Mouse (Mus musculus) brain, embryonic 14.5 days (tissue): ENCODE data around the gene Nccrp1.

Experiments
- CTCF ChIP-seq: fragments of 200-500 bp; IDR thresholded peaks from 2 replicates; pipeline ENCODE4 v1.5.1; 2012; ENCODE audit warnings: inconsistent platforms, mild to moderate bottlenecking, moderate library complexity, borderline replicate concordance; ENCODE audit not compliant: insufficient read depth, insufficient read length; ENCODE audit errors: extremely low read depth
- POLR2A ChIP-seq: fragments of 200-500 bp; IDR thresholded peaks from 2 replicates; pipeline ENCODE4 v1.6.1; 2012; ENCODE audit warnings: mild to moderate bottlenecking, inconsistent platforms, borderline replicate concordance; ENCODE audit not compliant: poor library complexity, insufficient read depth, insufficient read length, severe bottlenecking; ENCODE audit errors: extremely low read depth

DNA sequence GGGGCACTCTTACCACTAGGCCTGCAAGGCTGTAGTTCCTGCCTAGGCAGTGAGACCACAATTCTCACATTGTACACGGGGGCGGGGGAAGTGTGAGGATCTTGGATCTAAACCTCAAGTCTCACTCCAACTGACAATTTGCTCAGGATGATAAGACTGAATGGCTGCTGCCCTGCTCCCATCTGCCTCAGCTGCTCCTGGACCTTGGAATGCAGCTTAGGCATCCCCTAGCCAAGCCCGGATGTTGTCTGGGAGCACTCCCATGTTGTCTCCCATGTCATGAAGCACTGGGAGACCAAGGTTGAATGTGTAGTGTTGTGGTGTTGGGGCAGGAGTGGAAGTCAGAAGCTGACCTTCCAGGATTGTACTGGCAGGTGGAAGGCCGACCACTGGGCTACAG lies 20.5 kb upstream of the Nccrp1 start:
- TF ChIP-seq POLR2A = no peak
- TF ChIP-seq CTCF = no peak
